Mouse (Mus musculus) heart, adult 2 months (tissue): Measurements from ENCODE around the gene Tgfbr3.

ENCODE experiments used
- CTCF ChIP-seq: fragments of 200-600 bp; IDR thresholded peaks from 2 replicates; pipeline ENCODE4 v1.8.1; 2022; ENCODE audit warnings: antibody characterized with exemption, mild to moderate bottlenecking, moderate library complexity
- EP300 ChIP-seq: fragments of 200-500 bp; IDR thresholded peaks from 2 replicates; pipeline ENCODE4 v1.6.1; 2011; ENCODE audit warnings: low read depth, low read length, control low read depth; ENCODE audit not compliant: insufficient read depth
- POLR2A ChIP-seq: fragments of 200-500 bp; IDR thresholded peaks from 2 replicates; pipeline ENCODE4 v1.6.1; 2011; ENCODE audit warnings: mild to moderate bottlenecking, low read depth, low read length, control low read depth; ENCODE audit not compliant: insufficient read depth

DNA sequence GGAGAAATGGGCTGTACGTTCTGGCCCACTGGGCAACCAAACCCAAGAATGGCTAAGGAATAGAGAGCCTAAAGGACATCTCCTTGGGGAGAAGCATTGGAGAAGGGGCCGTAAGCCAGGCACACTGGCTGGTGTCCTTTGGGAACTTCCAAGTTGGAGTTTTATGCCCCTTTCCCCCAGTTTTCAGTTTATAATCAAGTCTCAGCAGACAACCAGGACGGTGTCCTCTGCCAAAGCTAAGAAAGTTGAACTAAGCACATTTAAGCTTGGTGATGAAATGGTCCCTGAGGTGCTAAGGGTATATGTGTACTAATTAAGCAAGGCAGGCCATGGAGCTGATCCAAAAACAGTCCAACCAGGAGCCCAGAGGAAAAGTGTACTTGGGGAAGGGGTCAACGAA lies 124.6 kb downstream of the Tgfbr3 start:
- TF ChIP-seq CTCF (no peak), POLR2A (no peak), EP300 (no peak)
